In genomic region chr9:122687170-122687569, GRCm38 (mm10) we compare ENCODE assay signal across 9 mouse cellular contexts. TPM values are rescaled to one million over a fixed set of nuclear protein-coding genes. Genes with fewer than 3 reads are reported as not detected.
DNase-seq lines count a peak whose midpoint lies in the region; ATAC-seq and TF ChIP-seq lines count a peak whose summit lies in the region.
"Had no signal": no experiment of that assay in that cellular context is flagged by ENCODE, and none has a peak within 500 bp of the region (broad histone marks: within the 10 kb centered on the region; RNA-seq: fewer than 3 reads in every experiment).

No protein-coding gene starts in this region.

- no peak for TF ChIP-seq POLR2A in kidney, adult 2 months (IDR thresholded peaks at IDR 0.05; ENCODE audit: low read depth, low read length)

- no peak for ATAC-seq in kidney, embryonic 14.5 days (ENCODE audit: low FRiP score, low TSS enrichment)
- ATAC-seq in megakaryocyte progenitor cell, adult 5-6 weeks (replicated peaks; ENCODE audit: poor library complexity) = no peak

- H3K4me2 ChIP-seq in kidney, embryonic 14.5 days (replicated peaks; ENCODE audit: low read depth, low read length) = no peak overlapping the region
- H3K4me2 ChIP-seq: limb, embryonic 13.5 days had no signal

- DNase-seq in adrenal gland, postnatal 14 days = peak; percentile 38
- no peak for DNase-seq in adrenal gland, postnatal 25 days
- DNase-seq in kidney, adult 2 months = peak; percentile 25
- peak; percentile 27 for DNase-seq in ES-CJ7 (ENCODE audit: low read depth, low spot score)
- peak; percentile 25 to 52 for DNase-seq in kidney, postnatal 36 days
- peak; percentile 19 for DNase-seq in yolk sac, embryonic 10.5 days (ENCODE audit: low spot score)

- H3K4me3 ChIP-seq in kidney, adult 2 months (ENCODE audit: insufficient read depth, low read depth, low read length) = no peak overlapping the region
- H3K4me3 ChIP-seq in kidney, embryonic 14.5 days (ENCODE audit: low read length) = no peak overlapping the region
- H3K4me3 ChIP-seq: limb, embryonic 13.5 days had no signal

- no peak overlapping the region for H3K9ac ChIP-seq in kidney, embryonic 14.5 days (ENCODE audit: low read depth, low read length)
- H3K9ac ChIP-seq: limb, embryonic 13.5 days had no signal

- no peaks in the 10 kb centered on the region for H3K27me3 ChIP-seq in kidney, adult 2 months (replicated peaks; ENCODE audit: control insufficient read depth, insufficient read depth, low read length)
- no peaks in the 10 kb centered on the region for H3K27me3 ChIP-seq in kidney, embryonic 14.5 days (ENCODE audit: control insufficient read depth, insufficient read depth, low read length)
- H3K27me3 ChIP-seq: limb, embryonic 13.5 days had no signal

- no peaks in the 10 kb centered on the region for H3K36me3 ChIP-seq in kidney, adult 2 months (ENCODE audit: control insufficient read depth, insufficient read depth, low read length)
- no peaks in the 10 kb centered on the region for H3K36me3 ChIP-seq in kidney, embryonic 14.5 days (ENCODE audit: control insufficient read depth, insufficient read depth, low read length)
- H3K36me3 ChIP-seq: limb, embryonic 13.5 days had no signal

- TF ChIP-seq CTCF in kidney, adult 2 months (conservative IDR thresholded peaks at IDR 0.05; ENCODE audit: insufficient read depth, insufficient read length, low read depth, low read length) = peak; percentile 49

- H3K4me1 ChIP-seq in kidney, adult 2 months (ENCODE audit: control insufficient read depth, insufficient read depth, low read length) = no peaks in the 10 kb centered on the region
- no peaks in the 10 kb centered on the region for H3K4me1 ChIP-seq in kidney, embryonic 14.5 days (ENCODE audit: control insufficient read depth, insufficient read depth, low read length)
- H3K4me1 ChIP-seq: limb, embryonic 13.5 days had no signal

- H3K27ac ChIP-seq in kidney, adult 2 months (ENCODE audit: insufficient read depth, low read depth, low read length) = no peak overlapping the region
- H3K27ac ChIP-seq in kidney, embryonic 14.5 days (ENCODE audit: low read depth, low read length) = no peak overlapping the region
- H3K27ac ChIP-seq: limb, embryonic 13.5 days had no signal

- 22% methylated on average over 4 of the region's 4 CpGs for WGBS in kidney, adult 2 months
- 25% methylated on average over 4 of the region's 4 CpGs for WGBS in kidney, embryonic 14.5 days

- no peaks in the 10 kb centered on the region for H3K9me3 ChIP-seq in kidney, embryonic 14.5 days (ENCODE audit: control insufficient read depth, low read length)
- H3K9me3 ChIP-seq: limb, embryonic 13.5 days had no signal

RNA-seq across cellular contexts. Expression of gene Topaz1, which starts 60.0 kb away (rescaled TPM):
- not detected in 2 replicates for total RNA-seq in adrenal gland, postnatal 14 days (2021)
- total RNA-seq in adrenal gland, postnatal 25 days (2021) = not detected in 2 replicates
- polyA plus RNA-seq in kidney, adult 2 months (2012; rRNA removed) = not detected in 2 replicates
- not detected in 2 replicates for polyA plus RNA-seq in kidney, embryonic 14.5 days (2014; fragmentation: Nextera tagmentation; extraction: Ambion mirVana)
- not detected in 2 replicates for total RNA-seq in megakaryocyte progenitor cell, adult 5-6 weeks (2015)
- not detected in 2 replicates for total RNA-seq in megakaryocyte progenitor cell, adult 5-6 weeks (2017)
- polyA plus RNA-seq: limb, embryonic 13.5 days had no signal
